Mouse (Mus musculus) liver, adult 10 weeks (tissue): ENCODE data around the gene Odr4. TPM values are rescaled to one million over a fixed set of nuclear protein-coding genes. Genes with fewer than 3 reads are reported as not detected.

Experiments used
- polyA plus RNA-seq: library from polyadenylated mRNA; stranded (reverse); fragments of 350-450 nt; fragmentation: Illumina TruSeq; extraction: RNeasy Lipid Tissue Mini Kit (QIAGEN cat#74804); gene quantifications from one replicate; pipeline ENCODE4 v1.2.3, GENCODE M21; 2014; ENCODE audit warnings: low read depth, low replicate concordance

Odr4 gene
- 95.3 TPM for polyA plus RNA-seq

GRCm38 (mm10) chr1:150392638-150393487 lies at the start of gene Odr4, which contains the start of gene Tpr:
Gene Odr4 (minus strand): TSS chr1:150393080.
Gene Tpr (plus strand): TSS chr1:150392838.

GRCm38 (mm10) chr1:150319205-150319604 lies 73.7 kb downstream of the Odr4 start, which contains the start of gene Pdc:
Gene Pdc (plus strand): TSS chr1:150319417.

Other genes with a start within 250 kb of the Odr4 start
- gene Pdc, start 73.7 kb downstream of the Odr4 start, polyA plus RNA-seq: not detected
- gene Tpr, start 242 bp downstream of the Odr4 start, polyA plus RNA-seq: 79.2 TPM
- 61.5 TPM for gene Prg4, start 73.1 kb upstream of the Odr4 start, polyA plus RNA-seq